Mouse (Mus musculus): ENCODE results near the gene Nsmce3.

DNA sequence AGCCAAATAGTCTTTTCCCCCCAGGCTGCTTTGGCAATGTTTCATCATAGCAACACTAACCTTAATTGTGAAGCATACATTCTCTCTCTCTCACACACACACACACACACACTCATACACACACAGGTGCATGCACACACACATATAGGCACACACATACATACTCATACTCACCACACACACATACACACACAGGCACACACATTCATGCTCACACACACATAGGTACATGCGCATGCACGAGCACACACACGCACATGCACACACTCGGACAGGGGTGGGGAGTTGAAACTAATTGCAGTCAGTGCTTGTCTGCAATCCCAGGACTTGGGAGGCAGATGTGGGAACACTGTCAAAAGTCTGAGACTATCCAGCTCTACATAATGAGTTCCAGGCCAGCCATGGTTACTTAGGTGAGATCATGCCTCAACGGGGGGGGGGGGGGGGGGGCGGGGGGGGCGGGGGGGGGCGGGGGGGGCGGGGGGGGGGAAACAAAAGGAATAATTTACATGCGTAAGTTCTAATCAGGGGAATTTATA, 17.3 kb downstream of the Nsmce3 start:
- TF ChIP-seq CTCF (IDR thresholded peaks at IDR 0.05; ENCODE audit: control insufficient read depth, insufficient read depth, low read length) (no peak), POLR2A (IDR thresholded peaks at IDR 0.05; ENCODE audit: borderline replicate concordance, control insufficient read depth, low read depth, low read length) (no peak)

All from bone marrow, adult 2 months (tissue).